Mouse (Mus musculus): ENCODE measurements around the gene Dag1.
"Not testable (repeated sequence)": the region's sequence is repeated elsewhere in the genome, so short reads cannot be mapped to it uniquely, and the experiment has no call there.

Gene Dag1

DNA sequence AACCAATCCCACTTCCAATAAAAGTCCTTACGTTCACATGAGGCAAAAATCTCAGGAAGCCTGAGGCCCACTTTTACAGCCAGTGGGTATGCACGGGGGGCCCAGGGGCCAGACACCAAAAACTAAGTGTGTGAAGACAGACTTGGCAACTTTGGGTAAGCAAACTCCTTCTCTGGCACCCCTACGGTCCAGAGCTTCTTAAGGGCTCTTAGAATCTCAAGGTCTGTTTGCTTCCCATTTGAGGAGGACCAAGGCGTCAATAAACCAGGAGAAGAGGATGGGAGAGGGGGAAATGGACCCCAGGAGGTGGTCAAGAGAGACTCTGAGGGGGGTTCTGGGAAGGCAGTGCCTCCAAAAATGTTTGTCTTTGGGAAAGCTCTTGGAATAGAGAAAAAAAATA is 9.7 kb upstream of the Dag1 start:
- DNase-seq: no peak

DNA sequence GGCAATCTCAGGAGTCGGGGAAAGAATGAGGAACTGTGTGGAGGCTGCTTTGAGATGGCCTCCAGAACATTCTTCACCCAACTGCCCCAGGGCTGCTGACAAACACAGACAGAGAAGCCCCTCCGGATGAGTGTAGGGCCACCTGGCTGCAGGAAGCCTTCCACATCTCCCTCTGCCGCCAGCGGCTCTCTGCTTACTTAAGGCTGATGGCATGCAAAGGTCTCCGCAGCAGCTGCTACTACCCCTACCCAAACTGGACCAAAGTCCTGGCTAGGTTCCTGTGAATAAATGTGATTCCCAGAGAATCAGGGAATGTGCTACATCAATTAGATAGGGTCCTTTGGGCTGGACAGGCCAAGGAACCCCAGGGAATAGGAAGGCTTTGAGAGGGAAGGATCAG is 8.9 kb upstream of the Dag1 start:
- DNase-seq: no peak

DNA sequence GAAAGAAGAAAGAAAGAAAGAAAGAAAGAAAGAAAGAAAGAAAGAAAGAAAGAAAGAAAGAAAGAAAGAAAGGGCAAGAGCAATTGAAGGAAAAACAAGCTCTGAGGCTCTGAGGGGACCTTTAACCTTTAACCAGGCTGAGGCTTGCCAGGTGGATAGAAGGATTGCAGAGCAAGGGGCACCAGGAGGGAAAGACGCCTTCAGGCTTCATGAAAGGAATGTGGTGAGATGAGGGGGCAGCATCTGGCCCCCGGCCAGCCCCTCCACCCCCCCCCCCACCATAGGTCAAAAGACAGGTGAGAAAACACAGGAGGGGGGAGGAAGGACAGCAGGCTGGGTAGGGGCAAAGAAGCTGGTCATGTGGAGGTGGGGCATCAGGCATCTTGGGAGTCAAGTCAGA is 8.2 kb upstream of the Dag1 start:
- no peak for DNase-seq

DNA sequence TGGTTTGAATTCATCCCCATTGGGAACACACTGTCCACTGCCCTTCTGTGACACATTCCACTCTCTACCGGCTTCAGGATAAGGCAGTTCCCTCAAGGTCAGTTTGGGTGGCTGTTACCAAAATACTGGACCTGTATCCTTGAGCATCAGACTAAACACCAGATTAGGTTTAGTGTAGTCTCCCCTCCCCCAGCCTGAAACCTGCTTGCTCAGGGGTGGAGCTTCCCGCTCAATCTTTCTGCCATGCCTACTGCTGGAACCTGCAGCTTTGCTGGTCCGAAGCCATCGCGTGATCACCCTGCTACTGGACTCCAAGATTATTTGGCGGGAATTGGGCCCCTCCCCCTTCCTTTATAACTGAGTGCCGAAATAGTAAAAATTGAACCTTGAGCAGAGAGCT is 4.9 kb upstream of the Dag1 start:
- DNase-seq: not testable (repeated sequence)

DNA sequence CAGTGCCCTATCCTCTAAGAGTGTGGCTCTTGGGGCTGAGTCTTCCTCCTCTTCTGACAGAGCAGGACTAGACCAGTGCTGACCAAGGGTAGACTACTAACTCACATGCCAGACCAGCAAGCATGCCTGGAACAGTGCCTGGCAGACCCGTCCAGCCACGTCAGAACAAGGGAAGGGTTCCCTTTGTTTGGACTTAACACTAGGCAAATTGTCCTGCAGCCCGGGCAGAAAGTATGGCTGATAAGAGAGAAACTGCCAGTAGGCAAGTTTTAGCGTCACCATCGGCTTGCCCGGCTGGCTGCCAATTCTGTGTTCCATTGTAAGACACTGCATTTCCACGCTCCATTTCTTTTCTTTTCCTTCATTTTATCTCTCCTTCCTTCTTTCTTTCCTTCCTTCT is 3.9 kb upstream of the Dag1 start:
- no peak for DNase-seq

DNA sequence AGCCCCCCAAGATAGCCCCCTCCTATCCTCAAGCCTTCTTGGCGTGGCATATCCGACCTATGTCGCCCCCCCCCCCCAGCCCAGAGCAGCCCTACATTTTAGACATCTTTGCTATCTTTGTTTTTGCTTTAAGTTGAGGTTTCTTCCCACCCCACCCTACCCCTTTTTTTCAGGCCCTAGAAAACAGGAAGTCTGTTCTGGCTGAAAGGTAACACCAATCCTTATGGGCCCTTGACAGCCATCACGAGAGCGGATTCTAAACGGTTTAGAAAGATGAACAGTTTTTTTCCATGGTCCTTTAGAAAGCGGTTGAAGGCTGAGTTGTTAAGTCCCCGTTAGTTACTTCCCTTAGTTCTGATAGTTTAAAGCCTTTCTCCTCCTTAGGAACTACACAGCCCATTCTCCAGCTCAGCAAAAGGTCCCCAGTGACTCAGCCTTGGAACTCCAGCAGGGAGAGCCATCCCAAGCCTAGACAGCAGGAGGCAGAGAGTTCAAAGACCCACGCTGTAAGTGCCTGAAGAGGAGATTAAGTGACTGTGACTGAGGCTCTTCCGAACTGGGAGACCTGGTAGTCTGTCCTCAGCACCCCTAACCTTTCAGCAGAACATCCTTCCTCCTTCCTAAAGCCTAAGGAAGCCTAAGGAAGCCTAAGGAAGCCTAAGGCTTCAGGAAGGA is 2.6 kb upstream of the Dag1 start:
- DNase-seq: no peak

DNA sequence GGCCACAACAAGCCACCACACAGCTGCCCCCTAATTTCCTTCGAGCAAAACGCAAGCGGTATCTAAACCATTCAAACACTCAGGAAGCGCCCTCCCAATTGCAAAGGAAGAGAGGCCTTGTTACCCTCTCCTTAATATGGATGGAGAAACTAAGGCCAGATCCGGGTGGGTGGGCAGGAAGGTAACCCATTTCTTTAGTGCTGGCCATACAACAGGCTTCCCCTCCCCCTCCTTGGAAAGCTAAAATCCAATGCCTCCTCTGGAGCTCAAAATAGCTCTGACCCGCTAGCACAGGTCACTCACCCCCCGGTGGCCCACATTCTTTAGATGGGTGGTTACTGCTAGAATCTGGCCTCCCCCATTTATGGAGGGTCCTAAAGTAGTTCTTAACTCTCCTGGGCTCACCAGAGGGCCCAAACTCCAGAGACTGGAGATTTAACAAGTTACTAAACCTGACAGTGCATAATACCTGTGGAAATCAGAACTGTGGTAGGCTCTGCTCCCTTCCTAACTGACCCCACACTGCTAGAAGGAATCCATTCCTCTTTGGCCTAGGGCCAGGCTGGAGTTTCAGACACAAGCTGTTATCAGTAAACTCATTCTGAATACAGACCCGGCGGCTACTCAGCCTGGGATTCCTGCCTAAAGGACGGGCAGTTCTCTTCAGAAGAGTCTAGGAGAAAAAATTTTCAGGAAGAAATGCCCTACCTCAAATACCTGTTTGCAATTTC is 598 bp upstream of the Dag1 start:
- peak; percentile 53 to 73 for DNase-seq

DNA sequence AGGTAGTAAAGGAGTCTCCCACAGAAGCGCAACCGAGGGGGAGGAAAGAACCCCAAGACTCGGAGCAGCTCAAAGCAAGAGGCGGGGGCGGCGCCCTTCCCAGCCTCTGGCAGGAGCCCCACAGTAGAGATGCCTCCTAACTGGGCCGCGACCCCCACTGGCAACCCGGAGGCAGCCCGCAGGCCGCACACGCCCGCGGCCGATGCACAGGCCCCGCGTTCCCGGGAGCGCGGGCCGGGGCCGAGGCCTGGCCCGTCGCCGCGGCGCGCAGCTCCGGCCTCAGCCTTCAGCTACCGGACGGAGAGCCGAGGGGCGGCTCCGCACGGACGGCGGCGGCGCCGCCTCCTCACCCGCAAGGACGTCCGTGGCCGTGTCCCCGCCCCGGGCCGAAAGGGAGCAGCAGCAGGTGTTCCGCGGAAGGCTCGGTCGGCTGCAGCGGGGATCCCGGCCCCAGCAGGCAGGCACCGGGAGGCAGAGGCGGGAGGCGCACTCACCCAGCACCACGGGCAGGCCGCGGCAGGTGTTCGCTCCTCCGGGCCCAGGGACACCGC is 552 bp downstream of the Dag1 start:
- peak; percentile 66 to 73 for DNase-seq

DNA sequence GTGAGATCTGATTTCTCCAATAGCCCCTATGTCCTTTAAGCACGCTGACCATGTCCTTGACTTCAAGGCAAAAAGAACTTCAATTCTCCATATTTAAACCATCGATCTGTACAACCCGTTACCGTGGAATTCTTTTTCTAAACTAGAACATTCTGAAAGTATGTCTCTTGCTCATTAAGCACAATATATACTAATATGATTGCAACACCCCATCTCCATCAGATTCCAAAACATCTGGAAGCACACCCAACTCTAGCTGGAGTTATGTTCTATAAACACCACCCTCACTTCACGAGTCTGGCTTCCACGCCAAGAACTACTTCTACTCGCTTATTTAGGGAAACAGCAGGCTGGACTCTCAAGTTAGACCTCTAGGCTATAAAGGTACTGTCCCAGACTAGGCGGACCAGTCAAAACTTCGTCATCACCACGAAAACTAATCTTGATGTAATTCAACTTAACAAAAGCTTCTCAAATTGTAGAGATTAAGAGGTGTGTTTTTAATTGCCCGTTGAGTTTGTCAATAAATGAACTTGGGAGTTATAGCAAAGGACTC is 1.2 kb downstream of the Dag1 start:
- DNase-seq: no peak

DNA sequence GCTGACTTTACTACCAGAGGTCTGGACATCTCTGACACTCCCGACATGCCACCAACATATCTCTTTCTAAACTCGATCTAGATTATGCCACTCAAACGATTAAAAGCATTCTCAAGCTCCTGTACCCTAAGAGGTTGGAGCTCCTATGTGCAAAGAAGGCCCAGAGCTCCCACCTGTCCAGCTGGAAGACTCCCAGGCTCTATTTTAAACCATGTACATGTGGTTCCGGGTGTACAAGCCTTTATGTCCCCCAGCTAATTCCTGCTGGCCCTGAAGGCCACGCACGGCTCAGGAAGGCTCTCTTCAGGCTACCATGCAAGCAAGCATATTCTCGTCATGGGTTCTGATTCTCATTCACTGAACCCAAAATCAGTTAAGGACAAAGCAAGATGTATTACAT is 1.9 kb downstream of the Dag1 start:
- DNase-seq: no peak

DNA sequence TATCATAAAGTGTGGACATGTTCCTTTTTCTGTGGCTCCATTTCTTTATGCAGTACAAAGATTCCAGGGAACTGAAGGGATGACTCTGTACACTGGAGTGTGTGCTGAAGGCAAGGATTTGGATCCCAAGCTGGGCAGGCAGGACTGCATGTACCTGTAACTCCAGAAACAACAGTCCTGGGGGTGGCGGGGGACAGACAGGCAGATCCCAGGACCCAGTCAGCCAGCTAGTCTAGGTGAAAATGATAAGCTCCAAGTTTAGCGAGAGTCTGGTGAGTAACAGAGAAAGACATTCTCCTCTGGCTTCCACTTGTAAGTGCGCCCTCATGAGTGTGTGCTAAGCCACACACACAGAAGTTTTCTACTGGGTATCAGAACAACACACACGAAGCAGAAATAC is 3.2 kb downstream of the Dag1 start:
- DNase-seq: no peak

DNA sequence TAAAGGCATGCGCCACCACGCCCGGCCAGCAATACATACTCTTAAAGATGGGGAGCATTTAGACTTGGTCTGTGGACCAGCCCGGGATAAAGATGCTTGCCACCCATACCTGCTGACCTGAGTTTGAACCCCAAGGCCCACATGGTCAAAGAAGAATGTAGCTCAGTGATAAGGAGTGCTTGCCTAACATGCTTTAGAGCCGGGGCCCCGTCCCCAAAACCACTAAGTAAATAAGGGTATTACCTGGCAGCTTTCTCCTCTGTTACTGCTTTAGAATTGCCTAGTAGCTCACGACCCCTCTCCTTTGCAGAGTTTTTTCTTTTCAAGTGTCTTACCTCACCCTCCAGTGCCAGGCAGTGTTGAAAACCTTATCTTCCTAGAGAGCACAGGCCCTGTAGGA is 11.0 kb downstream of the Dag1 start:
- no peak for DNase-seq

DNA sequence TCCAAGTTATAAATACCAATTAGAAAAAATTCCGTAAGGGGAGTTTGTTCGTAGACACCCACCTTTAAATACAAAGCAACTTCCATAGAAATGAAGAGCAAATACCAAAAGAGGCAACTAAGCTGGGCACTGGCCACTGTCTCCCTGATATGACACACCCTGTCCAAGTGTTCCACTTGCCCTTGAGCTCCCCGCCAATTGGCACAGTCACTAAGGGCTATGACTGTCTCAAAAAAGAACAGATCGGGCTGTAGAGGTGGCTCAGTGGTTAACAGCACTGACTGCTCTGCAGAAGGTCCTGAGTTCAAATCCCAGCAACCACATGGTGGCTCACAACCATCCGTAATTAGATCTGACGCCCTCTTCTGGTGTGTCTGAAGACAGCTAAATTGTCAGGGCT is 11.9 kb downstream of the Dag1 start:
- DNase-seq: no peak

DNA sequence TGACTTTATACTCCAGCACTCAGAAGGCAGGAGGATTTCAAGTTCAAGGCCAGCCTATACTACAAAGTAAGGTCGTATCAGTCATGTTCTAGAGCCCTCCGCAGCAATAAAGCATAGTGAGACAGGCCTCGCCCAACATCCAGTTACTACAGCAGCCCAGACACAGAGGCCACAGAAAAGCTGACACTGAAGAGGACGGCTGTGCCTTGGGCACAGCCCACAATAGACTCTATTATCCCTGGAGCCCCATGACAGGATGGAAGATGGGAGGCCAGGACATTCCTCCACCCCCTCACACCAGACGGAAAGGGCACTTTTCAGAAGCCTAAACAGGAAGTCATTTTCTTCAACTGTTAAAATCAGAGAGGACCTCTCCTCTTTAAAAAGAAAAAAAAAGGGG is 14.8 kb downstream of the Dag1 start:
- no peak for DNase-seq

DNA sequence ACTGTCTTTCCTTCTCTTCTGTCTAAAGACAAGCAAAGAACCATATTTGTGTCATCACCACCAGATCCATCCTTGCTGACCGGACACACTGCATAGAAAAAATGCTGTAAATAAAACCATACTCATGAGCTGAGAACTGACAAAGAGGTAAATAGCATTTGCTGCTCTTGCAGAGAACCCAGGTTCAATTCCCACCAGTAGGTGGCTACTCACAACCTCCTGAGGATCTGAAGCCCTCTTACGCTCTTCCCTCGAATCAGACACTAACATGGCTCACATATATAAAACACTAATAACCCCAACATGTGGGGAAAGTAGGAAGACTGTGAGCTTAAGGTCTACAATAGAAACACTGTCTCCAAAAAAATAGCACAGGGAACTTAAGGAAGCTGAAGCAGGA is 18.8 kb downstream of the Dag1 start:
- DNase-seq: no peak

DNA sequence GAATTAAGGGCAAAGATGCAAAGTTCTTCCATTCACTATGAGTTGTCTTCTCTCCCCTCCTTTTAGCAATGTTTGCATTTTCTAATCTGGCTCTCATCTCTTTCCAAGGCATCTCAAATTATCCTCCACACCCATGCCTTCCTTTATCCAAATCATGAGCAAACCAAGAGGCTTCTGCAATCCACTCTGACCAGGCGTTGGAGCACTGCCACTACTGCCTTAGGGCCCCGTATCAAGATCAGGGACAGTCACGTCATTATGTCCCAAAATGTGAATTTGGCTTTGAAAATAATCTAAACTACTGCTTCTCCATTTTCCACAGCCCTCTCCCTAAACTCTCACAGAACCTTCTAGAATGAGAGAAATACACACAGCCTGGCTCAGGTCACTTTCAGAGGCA is 19.2 kb downstream of the Dag1 start:
- no peak for DNase-seq

DNA sequence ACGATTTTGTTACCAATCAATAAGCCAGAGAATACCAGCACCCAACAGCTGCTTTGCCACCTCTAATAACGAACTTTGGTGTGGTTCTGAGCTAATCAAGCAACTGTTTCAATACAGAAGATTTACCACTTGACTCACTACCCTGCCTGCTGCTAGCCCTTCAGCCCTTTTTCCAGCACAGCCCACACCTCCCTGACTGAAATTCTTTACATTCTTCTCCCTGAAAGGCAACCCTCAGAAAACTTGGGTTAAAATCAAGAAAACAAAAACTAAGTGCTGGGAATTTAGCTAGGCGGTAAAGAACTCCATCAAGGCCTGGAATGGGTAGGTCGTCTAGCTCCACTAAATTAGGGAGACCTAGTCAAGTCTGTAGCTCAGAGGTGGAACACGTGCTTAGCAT is 23.8 kb downstream of the Dag1 start:
- no peak for DNase-seq

DNA sequence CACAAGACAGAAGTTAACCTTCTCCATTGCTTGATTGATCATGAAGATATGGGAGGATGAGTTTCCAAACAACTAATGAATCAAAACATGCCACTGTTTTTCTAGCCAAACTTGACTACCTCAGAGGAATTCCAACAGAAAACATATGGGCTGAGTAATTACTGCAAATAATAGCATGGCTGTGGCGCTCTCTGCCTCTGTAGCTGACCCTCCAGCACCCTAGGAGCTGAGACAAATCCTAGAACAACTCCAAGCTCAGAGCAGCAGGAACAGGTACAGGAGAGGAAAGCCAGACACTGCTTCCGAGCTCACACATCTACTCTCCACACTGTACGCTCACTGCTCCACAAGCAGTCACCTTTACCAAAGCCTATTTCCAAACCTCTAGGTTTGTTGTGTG is 24.9 kb downstream of the Dag1 start:
- DNase-seq: no peak

DNA sequence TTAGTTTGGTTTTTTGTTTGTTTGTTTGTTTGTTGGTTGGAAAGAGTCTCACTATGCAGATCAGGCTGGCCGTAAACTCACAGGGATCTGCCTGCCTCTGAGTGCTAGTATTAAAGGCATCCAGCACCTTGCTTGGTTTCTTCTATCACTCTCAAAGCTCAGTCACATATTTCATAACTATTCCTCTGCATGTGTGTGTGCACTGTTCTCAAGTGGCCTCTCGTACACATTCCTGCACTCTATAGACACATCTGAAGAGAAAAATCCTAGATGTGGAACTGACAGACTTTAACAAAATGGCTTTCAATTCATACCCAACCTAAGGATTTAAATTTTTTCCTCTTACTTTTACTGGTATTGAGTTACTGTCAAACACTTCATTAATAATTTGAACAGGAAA is 25.4 kb downstream of the Dag1 start:
- DNase-seq: no peak

DNA sequence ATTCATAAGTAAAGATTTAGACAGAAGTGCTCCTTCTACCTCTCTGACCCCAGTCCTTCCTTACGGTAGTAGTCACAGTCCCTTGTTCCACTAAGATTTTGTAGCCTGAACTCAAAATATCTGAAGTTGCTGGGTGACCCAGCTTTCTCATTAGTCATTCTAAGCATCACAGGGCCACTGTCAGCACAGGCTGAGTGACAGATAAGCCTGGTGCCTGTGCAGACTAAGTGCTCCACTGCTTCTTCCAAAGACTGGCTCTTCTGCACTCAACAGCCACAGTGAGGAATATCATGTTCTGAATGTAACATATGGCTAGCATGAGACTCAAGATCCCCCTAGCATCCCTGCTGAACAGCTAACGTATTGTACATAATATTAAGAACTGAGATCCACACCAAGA is 29.1 kb downstream of the Dag1 start:
- no peak for DNase-seq

DNA sequence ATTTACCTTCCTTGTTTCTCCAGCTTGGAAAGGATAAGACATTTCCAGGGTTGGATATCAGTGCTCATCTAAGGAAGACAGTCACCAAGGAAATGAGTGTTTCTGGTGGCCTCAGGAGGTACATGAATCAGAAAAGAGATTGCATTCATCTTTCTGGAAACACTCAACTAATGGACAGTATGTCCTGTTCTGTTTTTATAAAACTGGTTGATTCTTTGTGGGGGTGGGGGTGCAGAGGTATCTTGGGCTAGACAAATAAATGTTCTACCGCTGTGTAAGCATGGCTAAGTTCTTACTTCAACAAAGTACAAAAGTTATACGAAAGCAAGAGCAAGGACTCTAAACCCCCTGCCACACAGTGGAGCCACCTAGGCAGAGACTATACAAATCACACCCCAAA is 30.9 kb downstream of the Dag1 start:
- DNase-seq: no peak

DNA sequence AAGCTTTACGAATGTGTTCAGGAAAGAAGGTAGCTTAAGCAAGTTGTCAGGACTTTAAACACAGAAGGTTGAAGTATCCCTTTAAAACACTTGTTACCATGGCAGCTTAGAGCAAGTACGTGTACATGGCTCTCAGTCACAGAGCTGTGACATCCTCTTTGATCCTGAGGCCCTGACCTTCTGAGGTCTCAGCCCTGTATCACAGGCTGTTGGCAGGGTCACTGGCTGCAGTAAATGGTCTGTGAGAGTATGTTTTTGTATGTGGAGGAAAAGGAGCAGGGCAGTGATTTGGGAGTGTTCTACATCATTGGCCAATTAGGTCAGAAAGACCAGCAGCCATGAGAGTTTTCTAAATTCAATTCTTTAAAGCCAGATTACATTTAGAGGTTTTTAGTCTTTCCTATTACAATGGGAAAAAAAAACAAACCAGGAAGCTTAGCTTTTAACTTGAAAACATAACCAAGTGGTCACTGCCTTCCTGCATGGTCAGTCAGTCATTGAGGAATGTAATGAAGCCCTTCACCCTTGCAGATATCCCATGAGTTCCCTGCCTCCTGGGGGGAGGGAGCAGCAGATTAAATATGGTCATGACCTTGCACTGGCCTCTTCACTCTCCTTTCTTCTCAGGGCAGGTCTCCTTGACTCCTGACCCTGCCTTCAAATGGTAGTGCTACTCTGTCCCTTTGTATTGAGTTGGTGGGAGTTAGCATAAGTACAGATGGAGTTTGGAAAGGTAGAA is 35.7 kb downstream of the Dag1 start:
- peak in 1 of 2 experiments; percentile 37 for DNase-seq

DNA sequence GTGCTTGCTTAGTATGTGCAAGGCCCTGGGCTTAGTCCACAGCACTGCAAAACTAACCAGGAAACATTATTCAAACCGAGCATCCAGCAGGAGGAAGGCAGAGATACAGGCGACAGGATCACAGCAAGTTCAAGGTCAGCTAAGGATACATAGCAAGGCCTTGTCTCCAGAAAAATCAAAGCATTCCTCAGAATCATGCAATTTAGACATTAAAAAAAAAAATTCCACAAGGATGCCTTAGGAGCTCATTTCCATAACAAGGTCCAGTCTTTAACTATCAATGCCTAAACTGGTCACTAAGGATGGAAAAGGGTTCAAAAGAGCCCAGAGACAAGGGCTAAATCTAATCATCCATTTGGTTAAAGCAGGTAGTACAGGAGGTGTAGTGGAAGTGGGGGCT is 38.6 kb downstream of the Dag1 start:
- no peak for DNase-seq

DNA sequence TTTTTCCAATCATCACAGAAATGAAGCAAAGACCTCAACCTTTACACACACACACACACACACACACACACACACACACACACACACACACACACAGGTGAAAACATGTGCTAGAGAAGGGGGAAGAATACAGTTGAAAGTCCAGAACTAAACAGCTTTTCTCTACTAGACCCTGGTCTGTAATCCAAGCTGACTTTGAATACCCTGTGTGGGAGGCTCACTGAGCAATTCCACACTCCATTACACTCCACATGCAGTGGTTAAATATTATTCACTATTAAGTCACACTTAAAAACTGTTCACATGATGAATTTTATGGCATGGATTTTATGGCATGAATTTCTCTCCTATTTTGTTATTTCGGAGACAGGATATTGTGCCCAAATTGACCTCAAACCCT is 40.1 kb downstream of the Dag1 start:
- DNase-seq: peak; percentile 34 to 64
